Mouse (Mus musculus): ENCODE results near the gene 6430571L13Rik. TPM values are rescaled to one million over a fixed set of nuclear protein-coding genes. Genes with fewer than 3 reads are reported as not detected.

The 6430571L13Rik gene
- total and polyA plus RNA-seq, 3 experiments = 0.35 TPM; not detected in 1

GRCm38 (mm10) chr9:107305012-107305411 lies 35.4 kb upstream of the 6430571L13Rik start:
- no peaks in the 10 kb centered on the region for H3K27me3 ChIP-seq (ENCODE audit: control insufficient read depth in 1 of 2, insufficient read depth in 2 of 2, low read length in 2 of 2)
- peaks cover 0 to 24% of the 10 kb centered on the region in 2 experiments; a peak in 2 of 4 replicates for H3K36me3 ChIP-seq (ENCODE audit: control insufficient read depth in 1 of 2, insufficient read depth in 2 of 2, low read length in 2 of 2)
- no peaks in the 10 kb centered on the region for H3K9me3 ChIP-seq (replicated peaks; ENCODE audit: insufficient read depth, low read length)
- H3K4me1 ChIP-seq (ENCODE audit: control insufficient read depth in 1 of 2, insufficient read depth in 2 of 2, low read length in 2 of 2) = peaks cover 4 to 44% of the 10 kb centered on the region in 2 experiments
- H3K4me3 ChIP-seq (ENCODE audit: control insufficient read depth in 1 of 2, insufficient read depth in 1 of 2, low read depth in 2 of 2, low read length in 2 of 2) = no peak overlapping the region
- peaks cover 2% of the 10 kb centered on the region; the same call in 1 of the 2 replicates for H3K79me2 ChIP-seq (ENCODE audit: control insufficient read depth, insufficient read depth, low read length, poor library complexity)
- DNase-seq (ENCODE audit: low read depth, low spot score) = no peak
- no peak overlapping the region for H3K9ac ChIP-seq (ENCODE audit: control insufficient read depth, low read depth, low read length, poor library complexity, severe bottlenecking)
- H3K27ac ChIP-seq (ENCODE audit: control insufficient read depth, low read depth, low read length) = no peak overlapping the region
- TF ChIP-seq ZKSCAN1 (IDR thresholded peaks at IDR 0.05; ENCODE audit: low read depth, low read length) = no peak
- TF ChIP-seq ELF1 (IDR thresholded peaks at IDR 0.05; ENCODE audit: low read depth, low read length) = no peak

- Histone ChIP-seq H3K27ac (ENCODE audit: control insufficient read depth, low read depth, low read length) (peak overlapping the region; percentile 8; the same call in 1 of the 2 replicates), H3K36me3 (ENCODE audit: control insufficient read depth in 1 of 2, insufficient read depth in 2 of 2, low read length in 2 of 2) (peaks cover 0 to 24% of the 10 kb centered on the region in 2 experiments; a peak in 2 of 4 replicates), H3K79me2 (ENCODE audit: control insufficient read depth, insufficient read depth, low read length, poor library complexity) (0 out of 2 replicates have a peak, but pooled peaks cover 1% of the 10 kb centered on the region), H3K4me3 (ENCODE audit: control insufficient read depth in 1 of 2, insufficient read depth in 1 of 2, low read depth in 2 of 2, low read length in 2 of 2) (no peak overlapping the region), H3K4me1 (ENCODE audit: control insufficient read depth in 1 of 2, insufficient read depth in 2 of 2, low read length in 2 of 2) (peaks cover 4 to 44% of the 10 kb centered on the region in 2 experiments), H3K27me3 (ENCODE audit: control insufficient read depth in 1 of 2, insufficient read depth in 2 of 2, low read length in 2 of 2) (no peaks in the 10 kb centered on the region), H3K9me3 (replicated peaks; ENCODE audit: insufficient read depth, low read length) (no peaks in the 10 kb centered on the region), H3K9ac (ENCODE audit: control insufficient read depth, low read depth, low read length, poor library complexity, severe bottlenecking) (no peak overlapping the region)
- no peak for DNase-seq (ENCODE audit: low read depth, low spot score)
- TF ChIP-seq RAD21 (IDR thresholded peaks at IDR 0.05; ENCODE audit: low read depth, low read length) = no peak
- no peak for TF ChIP-seq CHD1 (IDR thresholded peaks at IDR 0.05; ENCODE audit: low read depth, low read length)
- no peak for TF ChIP-seq ZC3H11A (IDR thresholded peaks at IDR 0.05; ENCODE audit: low read depth, low read length)
- no peak for TF ChIP-seq MAFK (IDR thresholded peaks at IDR 0.05; ENCODE audit: borderline replicate concordance, low read depth, low read length)
- TF ChIP-seq ELF1 (IDR thresholded peaks at IDR 0.05; ENCODE audit: low read depth, low read length) = no peak
- no peak for TF ChIP-seq CHD2 (IDR thresholded peaks at IDR 0.05; ENCODE audit: low read length)
- no peak for TF ChIP-seq USF2 (IDR thresholded peaks at IDR 0.05; ENCODE audit: borderline replicate concordance in 1 of 2, insufficient read depth in 1 of 2, low read depth in 1 of 2, low read length in 2 of 2)
- TF ChIP-seq EP300 (IDR thresholded peaks at IDR 0.05; ENCODE audit: low read depth in 1 of 2, low read length in 2 of 2) = no peak
- no peak for TF ChIP-seq MEF2A (IDR thresholded peaks at IDR 0.05; ENCODE audit: extremely low read depth, insufficient replicate concordance, low read depth, low read length, poor library complexity, severe bottlenecking)
- no peak for TF ChIP-seq SMC3 (IDR thresholded peaks at IDR 0.05; ENCODE audit: low read depth, low read length)
- no peak for TF ChIP-seq CTCF (IDR thresholded peaks at IDR 0.05 in 2 of 3, conservative IDR thresholded peaks at IDR 0.05 in 1 of 3; ENCODE audit: control insufficient read depth in 1 of 3, insufficient read depth in 1 of 3, low read depth in 2 of 3, low read length in 3 of 3, poor library complexity in 1 of 3, severe bottlenecking in 1 of 3)
- no peak for TF ChIP-seq MYB (IDR thresholded peaks at IDR 0.05; ENCODE audit: low read depth, low read length)
- no peak for TF ChIP-seq NRF1 (IDR thresholded peaks at IDR 0.05; ENCODE audit: insufficient read depth, low read depth, low read length, poor library complexity, severe bottlenecking)
- no peak for TF ChIP-seq MAX (IDR thresholded peaks at IDR 0.05; ENCODE audit: low read length)
- TF ChIP-seq POLR2AphosphoS5 (IDR thresholded peaks at IDR 0.05; ENCODE audit: borderline replicate concordance, low read depth, low read length) = no peak
- no peak for TF ChIP-seq UBTF (IDR thresholded peaks at IDR 0.05; ENCODE audit: borderline replicate concordance, insufficient read depth, low read depth, low read length)
- no peak for TF ChIP-seq TAL1 (IDR thresholded peaks at IDR 0.05; ENCODE audit: low read length)
These were observed 34.5 kb upstream of the 6430571L13Rik start for GRCm38 (mm10) chr9:107305601-107306542.
